Mouse (Mus musculus) heart, adult 2 months (tissue): ENCODE measurements around the gene Ccr4. TPM values are rescaled to one million over a fixed set of nuclear protein-coding genes. Genes with fewer than 3 reads are reported as not detected.

ENCODE experiments used
- DNase-seq, 2 experiments: peaks; one replicate each; pipeline ENCODE4 v3.0.0; 2021
- H3K27ac ChIP-seq: fragments of 200-600 bp; 2 replicates; pipeline ENCODE4 v1.8.1; 2022
- H3K27me3 ChIP-seq: fragments of 200-500 bp; 2 replicates; pipeline ENCODE4 v1.6.1; 2012; ENCODE audit warnings: mild to moderate bottlenecking, low read length, inconsistent platforms, mixed read lengths; ENCODE audit not compliant: control insufficient read depth, insufficient read depth
- H3K36me3 ChIP-seq: fragments of 200-500 bp; 2 replicates; pipeline ENCODE4 v1.6.1; 2012; ENCODE audit warnings: low read length, inconsistent platforms; ENCODE audit not compliant: control insufficient read depth, insufficient read depth
- H3K4me1 ChIP-seq: fragments of 200-500 bp; 2 replicates; pipeline ENCODE4 v1.6.1; 2011; ENCODE audit warnings: low read length; ENCODE audit not compliant: control insufficient read depth, insufficient read depth
- H3K4me3 ChIP-seq: fragments of 200-600 bp; 2 replicates; pipeline ENCODE4 v1.8.1; 2022
- H3K79me2 ChIP-seq: fragments of 200-500 bp; replicated peaks from 2 replicates; pipeline ENCODE4 v1.6.1; 2012; ENCODE audit warnings: mild to moderate bottlenecking, inconsistent platforms, low read length, moderate library complexity, mixed read lengths; ENCODE audit not compliant: control insufficient read depth, insufficient read depth
- H3K9ac ChIP-seq: fragments of 200-500 bp; 2 replicates; pipeline ENCODE4 v1.6.1; 2012; ENCODE audit warnings: low read depth, mild to moderate bottlenecking, control low read depth, inconsistent platforms, low read length, mixed read lengths
- CTCF ChIP-seq: fragments of 200-600 bp; IDR thresholded peaks from 2 replicates; pipeline ENCODE4 v1.8.1; 2022; ENCODE audit warnings: antibody characterized with exemption, mild to moderate bottlenecking, moderate library complexity
- EP300 ChIP-seq: fragments of 200-500 bp; IDR thresholded peaks from 2 replicates; pipeline ENCODE4 v1.6.1; 2011; ENCODE audit warnings: low read depth, low read length, control low read depth; ENCODE audit not compliant: insufficient read depth
- POLR2A ChIP-seq: fragments of 200-500 bp; IDR thresholded peaks from 2 replicates; pipeline ENCODE4 v1.6.1; 2011; ENCODE audit warnings: mild to moderate bottlenecking, low read depth, low read length, control low read depth; ENCODE audit not compliant: insufficient read depth
- WGBS: fragments of 180-500 bp; shearing (Covaris S2); methylation state at CpG from one replicate; pipeline ENCODE4 v1.1.7; 2018; 5-methylcytosine and 5-hydroxymethylcytosine counted together
- intact Hi-C: fragments of 180-260 bp; cut with DNase I; formaldehyde crosslinking; loops from one replicate; pipeline ENCODE4 v1.15.1; 2025
- polyA plus RNA-seq: library from polyadenylated mRNA; depleted of rRNA; stranded (reverse); fragments of >200 nt; gene quantifications from 2 replicates; pipeline ENCODE4 v1.2.3, GENCODE M21; 2012
- total RNA-seq, 2 experiments: library from RNA; stranded (reverse); gene quantifications; 2 replicates each; pipeline ENCODE4 v1.2.3; 2021

The Ccr4 gene
- total and polyA plus RNA-seq, 3 experiments = not detected

DNA sequence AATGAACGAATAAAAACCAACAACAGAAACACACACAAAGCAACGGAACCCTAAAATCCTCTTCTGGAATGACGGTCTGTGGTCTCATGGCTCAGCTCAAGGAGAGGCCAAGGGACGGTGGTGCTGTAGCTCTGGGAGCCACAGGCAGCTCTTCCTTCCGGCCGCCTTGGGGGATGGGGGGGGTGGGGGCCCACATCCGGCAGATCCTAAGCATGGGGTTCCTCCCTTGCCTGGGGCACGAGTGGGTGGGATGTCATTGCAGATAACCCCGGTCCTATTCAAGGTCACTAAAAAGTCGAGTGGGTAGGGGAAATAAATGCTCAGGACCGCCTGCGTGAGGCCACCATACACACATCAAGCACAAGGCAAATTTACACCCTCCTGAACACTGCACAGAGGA is 42.0 kb upstream of the Ccr4 start:
- no peaks in the 10 kb centered on the region for H3K27me3 ChIP-seq
- intact Hi-C loops = no loop called here
- no peak overlapping the region for H3K27ac ChIP-seq
- H3K4me1 ChIP-seq = no peaks in the 10 kb centered on the region
- TF ChIP-seq EP300 (no peak), CTCF (no peak), POLR2A (no peak)
- 46% methylated on average over 12 of the region's 12 CpGs for WGBS
- H3K4me3 ChIP-seq = no peak overlapping the region
- no peaks in the 10 kb centered on the region for H3K79me2 ChIP-seq
- DNase-seq = no peak
- H3K36me3 ChIP-seq = no peaks in the 10 kb centered on the region
- no peak overlapping the region for H3K9ac ChIP-seq

DNA sequence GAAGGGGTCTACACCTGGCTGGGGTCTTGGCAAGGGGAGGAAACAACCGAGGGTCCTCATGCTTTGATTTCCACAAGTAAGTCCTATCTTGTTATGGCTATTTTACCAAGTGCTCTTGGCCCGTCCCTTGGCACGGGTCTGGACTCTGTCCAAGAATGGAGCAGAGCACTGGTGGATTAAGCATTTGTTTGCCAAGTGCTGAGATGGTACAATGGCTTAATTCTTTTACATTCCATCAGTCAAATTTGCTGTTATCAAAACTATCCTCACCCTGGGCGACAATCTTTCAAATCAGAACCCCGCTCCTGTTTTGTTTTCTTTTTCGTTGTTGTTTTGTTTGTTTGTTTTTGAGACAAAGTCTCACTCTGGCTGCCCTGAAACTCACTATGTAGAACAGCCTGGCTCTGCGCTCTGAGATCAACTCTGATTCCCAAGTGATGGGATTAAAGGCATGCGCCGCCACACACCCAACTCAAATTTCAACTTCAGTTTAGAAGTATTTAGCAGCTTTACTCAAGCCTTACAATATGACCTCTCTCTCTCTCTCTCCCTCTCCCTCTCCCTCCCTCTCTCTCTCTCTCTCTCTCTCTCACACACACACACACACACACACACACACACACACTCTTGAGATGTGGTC is 40.2 kb upstream of the Ccr4 start:
- Histone ChIP-seq H3K36me3 (no peaks in the 10 kb centered on the region), H3K4me1 (no peaks in the 10 kb centered on the region), H3K79me2 (no peaks in the 10 kb centered on the region), H3K27ac (no peak overlapping the region), H3K9ac (no peak overlapping the region), H3K4me3 (no peak overlapping the region), H3K27me3 (no peaks in the 10 kb centered on the region)
- 64% methylated on average over 9 of the region's 9 CpGs for WGBS
- TF ChIP-seq POLR2A (no peak), CTCF (no peak), EP300 (no peak)
- intact Hi-C loops = no loop called here
- no peak for DNase-seq

DNA sequence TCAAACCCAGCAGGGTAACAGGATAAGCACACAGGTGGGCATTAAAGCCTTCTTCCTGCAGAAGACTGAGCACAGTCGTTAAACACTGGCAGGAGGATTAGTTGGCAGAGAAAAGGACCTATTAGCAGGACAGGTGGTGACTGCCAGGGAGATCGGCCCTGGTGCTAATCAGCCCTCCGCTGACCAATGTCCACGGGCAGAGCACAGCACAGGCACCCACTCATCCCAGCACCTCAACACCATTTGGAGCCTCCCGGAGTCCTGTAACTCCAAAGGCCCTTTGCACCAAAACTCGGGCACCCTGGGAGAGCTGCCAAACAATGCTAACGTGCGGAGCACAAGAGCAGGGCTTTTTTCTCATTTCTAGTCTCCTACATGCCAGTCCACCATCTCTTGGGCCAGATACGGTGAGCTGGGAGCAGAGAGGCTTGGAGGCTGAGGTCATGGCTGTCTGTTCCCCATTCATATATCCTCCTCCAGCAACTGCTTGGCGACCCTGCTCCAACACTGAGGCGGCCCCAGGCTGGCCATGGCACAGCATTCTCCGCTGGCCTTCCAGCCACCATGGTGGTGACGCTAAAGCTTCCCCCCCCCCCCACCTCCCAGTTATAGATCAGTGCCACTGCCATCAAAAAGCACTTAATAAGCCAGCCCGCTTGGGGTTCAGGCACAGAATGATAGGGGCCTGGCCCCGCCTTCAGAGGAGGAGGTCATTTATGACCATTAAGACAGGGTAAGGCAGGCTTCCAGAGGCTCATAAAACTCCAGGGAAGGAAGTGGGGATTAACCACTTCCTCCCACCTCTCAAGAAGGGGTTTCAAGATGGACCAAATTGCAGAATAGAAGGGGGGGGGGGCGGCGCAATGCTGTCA is 39.4 kb upstream of the Ccr4 start:
- intact Hi-C loops = no loop called here
- H3K36me3 ChIP-seq = no peaks in the 10 kb centered on the region
- no peak for DNase-seq
- H3K4me3 ChIP-seq = no peak overlapping the region
- H3K27ac ChIP-seq = no peak overlapping the region
- no peaks in the 10 kb centered on the region for H3K79me2 ChIP-seq
- TF ChIP-seq POLR2A = no peak
- no peak for TF ChIP-seq EP300
- TF ChIP-seq CTCF = no peak
- no peaks in the 10 kb centered on the region for H3K4me1 ChIP-seq
- no peaks in the 10 kb centered on the region for H3K27me3 ChIP-seq
- WGBS = 74% methylated on average over 17 of the region's 17 CpGs
- H3K9ac ChIP-seq = no peak overlapping the region

DNA sequence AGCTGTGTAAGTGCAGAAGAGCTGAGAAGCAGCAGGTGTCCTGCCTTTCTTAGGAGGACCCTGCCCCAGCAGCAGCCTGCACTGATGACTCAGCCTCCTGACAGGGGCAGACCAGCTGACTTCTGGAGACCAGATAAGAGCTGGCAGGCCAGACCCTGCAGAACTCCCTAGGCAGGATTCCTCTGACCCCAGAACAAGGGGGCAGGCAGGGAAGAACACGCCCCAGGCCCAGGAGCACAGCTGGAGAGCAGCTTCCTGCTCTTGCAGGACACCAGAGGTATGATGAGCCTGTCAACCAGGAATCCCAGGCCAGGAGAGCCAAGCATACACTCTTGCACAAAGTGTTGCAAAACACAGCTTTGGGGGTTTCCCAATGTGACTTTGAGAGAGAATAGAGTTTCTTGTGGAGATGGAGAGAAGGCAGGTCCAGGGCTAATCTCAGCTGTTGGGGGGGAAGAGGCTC is 36.6 kb upstream of the Ccr4 start:
- DNase-seq = peak; percentile 30 to 55
- Histone ChIP-seq H3K79me2 (no peaks in the 10 kb centered on the region), H3K27ac (no peak overlapping the region), H3K36me3 (no peaks in the 10 kb centered on the region), H3K4me3 (no peak overlapping the region), H3K9ac (no peak overlapping the region), H3K27me3 (no peaks in the 10 kb centered on the region), H3K4me1 (no peaks in the 10 kb centered on the region)
- intact Hi-C loops = no loop called here
- 33% methylated on average over 1 of the region's 1 CpGs for WGBS
- TF ChIP-seq POLR2A = no peak
- TF ChIP-seq EP300 = no peak
- no peak for TF ChIP-seq CTCF

DNA sequence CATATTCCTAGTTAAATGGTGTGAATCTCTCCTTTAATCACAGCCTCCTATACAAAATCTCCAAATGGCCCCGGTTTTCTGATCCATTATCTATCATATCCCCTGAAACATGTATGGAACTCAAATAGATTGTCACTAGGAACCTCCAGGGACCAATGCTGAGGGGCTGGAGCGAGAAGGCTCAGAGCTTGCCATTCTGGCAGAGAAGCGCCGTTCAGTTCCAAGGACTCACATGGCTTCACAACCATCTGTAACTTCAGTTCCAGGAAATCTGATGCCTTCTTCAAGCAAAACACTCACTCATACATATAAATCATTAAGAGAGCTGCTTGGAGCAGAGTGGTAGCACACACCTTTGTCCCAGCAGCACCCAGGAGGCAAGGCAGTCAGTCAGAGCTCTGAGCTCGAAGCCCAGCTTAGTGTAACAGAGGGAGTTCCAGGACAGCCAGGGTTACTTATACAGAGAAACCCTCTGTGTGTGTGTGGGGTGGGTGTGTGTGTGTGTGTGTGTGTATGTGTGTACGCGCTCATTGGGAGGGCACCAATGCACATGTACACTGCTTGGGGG is 34.4 kb upstream of the Ccr4 start:
- H3K27ac ChIP-seq = no peak overlapping the region
- H3K36me3 ChIP-seq = no peaks in the 10 kb centered on the region
- TF ChIP-seq EP300 = no peak
- no peak for TF ChIP-seq POLR2A
- H3K79me2 ChIP-seq = no peaks in the 10 kb centered on the region
- DNase-seq = no peak
- no peak overlapping the region for H3K9ac ChIP-seq
- intact Hi-C loops = no loop called here
- no peaks in the 10 kb centered on the region for H3K27me3 ChIP-seq
- no peak overlapping the region for H3K4me3 ChIP-seq
- WGBS = 79% methylated on average over 7 of the region's 7 CpGs
- H3K4me1 ChIP-seq = no peaks in the 10 kb centered on the region

DNA sequence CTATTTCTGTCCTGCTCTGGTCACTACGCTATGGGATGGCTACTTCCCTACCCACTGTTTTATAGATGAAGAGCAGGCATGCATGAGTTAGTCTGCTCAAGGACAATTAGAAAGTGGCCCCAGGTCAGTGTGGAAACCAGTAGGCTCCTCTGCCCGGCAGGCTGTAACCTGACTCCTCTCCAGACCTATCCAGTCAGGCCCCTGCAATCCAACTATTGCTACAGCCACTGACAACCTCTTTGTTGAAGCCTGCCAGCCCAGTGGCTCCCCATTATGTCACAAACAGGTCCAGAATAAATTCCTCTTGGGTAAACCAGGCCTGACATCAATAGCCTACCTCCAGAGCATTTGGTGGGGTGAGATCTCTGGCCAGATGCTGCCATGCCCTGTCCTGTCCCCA is 31.9 kb upstream of the Ccr4 start:
- Histone ChIP-seq H3K4me1 (no peaks in the 10 kb centered on the region), H3K36me3 (no peaks in the 10 kb centered on the region), H3K27ac (no peak overlapping the region), H3K79me2 (no peaks in the 10 kb centered on the region), H3K9ac (no peak overlapping the region), H3K27me3 (no peaks in the 10 kb centered on the region), H3K4me3 (no peak overlapping the region)
- DNase-seq = no peak
- TF ChIP-seq EP300 = no peak
- no peak for TF ChIP-seq CTCF
- no peak for TF ChIP-seq POLR2A
- intact Hi-C loops = no loop called here
- 58% methylated on average over 2 of the region's 2 CpGs for WGBS
